Mouse (Mus musculus) forebrain, embryonic 11.5 days (tissue): ENCODE measurements around the gene Myo10. TPM values are rescaled to one million over a fixed set of nuclear protein-coding genes. Genes with fewer than 3 reads are reported as not detected.

Experiments used
- ATAC-seq: fragments of 200-750 bp; cut with Nextera tagmentation; replicated peaks from 2 replicates; pipeline ENCODE4 v1.8.0; 2017; ENCODE audit warnings: moderate TSS enrichment; ENCODE audit not compliant: low FRiP score
- DNase-seq: peaks from one replicate; pipeline ENCODE4 v3.0.0-alpha.2; 2017; ENCODE audit warnings: low spot score
- H3K27ac ChIP-seq: fragments of 300-500 bp; sonication (generic); 2 replicates; pipeline ENCODE4 v1.5.1; 2014; ENCODE audit warnings: low read depth, low read length
- H3K27me3 ChIP-seq: fragments of 300-500 bp; sonication (generic); 2 replicates; pipeline ENCODE4 v1.6.1; 2014; ENCODE audit warnings: mild to moderate bottlenecking, low read length, mixed read lengths; ENCODE audit not compliant: control insufficient read depth, insufficient read depth
- H3K36me3 ChIP-seq: fragments of 300-500 bp; sonication (generic); 2 replicates; pipeline ENCODE4 v1.6.1; 2014; ENCODE audit warnings: mild to moderate bottlenecking, low read length, moderate library complexity, mixed read lengths; ENCODE audit not compliant: control insufficient read depth, insufficient read depth
- H3K4me1 ChIP-seq: fragments of 300-500 bp; sonication (generic); replicated peaks from 2 replicates; pipeline ENCODE4 v1.6.1; 2014; ENCODE audit warnings: low read length, mixed read lengths; ENCODE audit not compliant: control insufficient read depth, insufficient read depth
- H3K4me2 ChIP-seq: fragments of 300-500 bp; sonication (generic); 2 replicates; pipeline ENCODE4 v1.6.1; 2014; ENCODE audit warnings: low read depth, mild to moderate bottlenecking, low read length, moderate library complexity, mixed read lengths; ENCODE audit not compliant: severe bottlenecking
- H3K4me3 ChIP-seq: fragments of 300-500 bp; sonication (generic); 2 replicates; pipeline ENCODE4 v1.5.1; 2014; ENCODE audit warnings: low read depth, low read length
- H3K9ac ChIP-seq: fragments of 300-500 bp; sonication (generic); 2 replicates; pipeline ENCODE4 v1.6.1; 2014; ENCODE audit warnings: low read length
- H3K9me3 ChIP-seq: fragments of 300-500 bp; sonication (generic); 2 replicates; pipeline ENCODE4 v1.6.1; 2016; ENCODE audit warnings: low read length, mixed read lengths; ENCODE audit not compliant: control insufficient read depth
- WGBS: fragments of 180-500 bp; shearing (Covaris S2); extraction: QIAGEN DNeasy Blood & Tissue Kit; methylation state at CpG from one replicate; pipeline ENCODE4 v1.1.7; 2014; 5-methylcytosine and 5-hydroxymethylcytosine counted together
- polyA plus RNA-seq: library from polyadenylated mRNA; unstranded; fragments of >200 nt; fragmentation: Nextera tagmentation; extraction: Ambion mirVana; gene quantifications from 2 replicates; pipeline ENCODE4 v1.2.1, GENCODE M21; 2014

The Myo10 gene
- polyA plus RNA-seq, 1 experiment from 2014 or later = 72.6 TPM

DNA sequence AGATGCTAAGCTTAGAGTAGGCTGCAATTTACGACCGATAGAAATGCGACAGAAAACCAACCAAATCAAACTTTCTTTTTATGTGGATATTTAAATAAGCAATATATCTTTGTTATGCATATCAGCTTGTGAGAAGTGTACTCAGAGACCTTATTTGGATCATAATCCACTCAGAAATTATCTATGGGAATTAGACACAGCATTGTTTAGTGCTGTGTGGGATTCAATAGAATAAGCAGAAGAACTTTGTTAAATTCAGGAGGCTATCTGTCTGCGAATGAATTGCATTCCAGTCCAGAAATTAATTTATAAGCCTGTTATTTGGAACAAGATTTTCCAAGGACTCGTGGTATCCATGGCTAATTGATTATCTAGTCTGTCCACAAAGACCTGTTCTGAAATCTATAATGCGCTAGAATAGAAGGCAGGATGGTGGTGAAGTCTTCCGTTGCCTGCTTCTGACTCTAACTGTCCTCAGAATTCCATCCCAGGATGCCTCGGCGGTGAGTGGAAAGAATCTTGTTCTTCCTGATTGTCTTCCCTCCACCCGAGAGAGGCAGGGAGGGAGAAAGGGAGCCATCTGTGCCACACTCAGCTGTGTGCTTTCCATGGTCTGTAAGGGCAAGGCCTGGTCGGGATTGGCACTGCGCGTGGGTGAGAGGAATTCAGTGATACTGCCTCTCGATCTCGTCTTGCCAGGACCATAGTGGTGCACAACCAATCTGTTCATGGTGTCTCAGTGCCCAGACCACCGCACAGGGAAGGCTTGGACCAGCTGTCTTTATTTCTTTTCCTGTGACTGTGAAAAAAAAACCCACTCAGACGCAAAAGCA lies 52.0 kb downstream of the Myo10 start:
- 88% methylated on average over 17 of the region's 17 CpGs for WGBS
- Histone ChIP-seq H3K4me1 (peaks cover 11% of the 10 kb centered on the region), H3K4me2 (no peak overlapping the region)

DNA sequence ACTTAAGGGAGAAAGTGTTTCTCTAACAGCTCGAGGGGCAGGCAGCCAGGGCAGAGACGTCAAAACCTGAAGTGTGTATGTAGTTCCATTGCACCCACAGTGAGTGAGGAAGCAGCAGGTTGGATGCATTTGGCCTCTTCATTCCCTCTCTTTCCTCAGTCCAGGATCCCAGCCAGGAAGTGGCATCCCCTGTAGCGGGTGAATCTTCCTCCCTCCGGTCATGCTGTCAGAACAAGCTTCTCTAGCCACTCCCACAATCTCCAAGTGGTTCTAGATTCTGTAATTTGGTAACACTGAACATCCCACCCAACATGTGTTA lies 52.6 kb downstream of the Myo10 start:
- Histone ChIP-seq H3K36me3 (no peaks in the 10 kb centered on the region), H3K9ac (no peak overlapping the region), H3K9me3 (no peaks in the 10 kb centered on the region), H3K27ac (no peak overlapping the region), H3K4me2 (no peak overlapping the region), H3K4me3 (no peak overlapping the region), H3K4me1 (peaks cover 8% of the 10 kb centered on the region; the same call in 1 of the 2 replicates), H3K27me3 (peaks cover 3% of the 10 kb centered on the region; the same call in 1 of the 2 replicates)
- ATAC-seq (no peak), DNase-seq (no peak)
- 93% methylated on average over 4 of the region's 4 CpGs for WGBS

More for the DNA sequence above, 52.0 kb downstream of the Myo10 start:
- H3K4me3 ChIP-seq = no peak overlapping the region
- no peak overlapping the region for H3K27ac ChIP-seq
- DNase-seq (no peak), ATAC-seq (no peak)
- H3K36me3 ChIP-seq = no peaks in the 10 kb centered on the region
- no peaks in the 10 kb centered on the region for H3K9me3 ChIP-seq
- H3K27me3 ChIP-seq = peaks cover 3% of the 10 kb centered on the region; the same call in 1 of the 2 replicates
- no peak overlapping the region for H3K9ac ChIP-seq

DNA sequence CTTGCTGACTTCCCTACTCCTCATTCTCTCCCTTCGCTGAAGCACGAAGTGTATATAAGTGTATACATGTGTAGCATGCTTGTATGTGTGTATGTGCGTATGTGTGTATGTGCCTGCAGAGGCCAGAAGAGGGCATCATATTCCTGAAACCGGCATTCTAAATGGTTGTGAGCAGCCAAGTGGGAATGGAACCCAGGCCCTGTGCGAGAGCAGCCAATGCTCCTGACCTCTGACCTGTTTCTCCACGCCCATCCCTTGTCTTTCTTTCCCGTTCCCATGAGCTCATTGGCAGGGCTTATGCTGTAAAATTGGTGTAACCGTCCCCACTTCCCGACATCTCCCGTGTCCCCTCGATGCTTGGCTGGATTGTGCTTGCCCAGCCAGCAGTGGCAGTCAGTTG lies 53.0 kb downstream of the Myo10 start:
- Histone ChIP-seq H3K4me3 (no peak overlapping the region), H3K9me3 (no peaks in the 10 kb centered on the region), H3K4me1 (peaks cover 6% of the 10 kb centered on the region; the same call in 1 of the 2 replicates), H3K27ac (no peak overlapping the region), H3K36me3 (no peaks in the 10 kb centered on the region), H3K4me2 (no peak overlapping the region), H3K27me3 (peaks cover 2% of the 10 kb centered on the region; the same call in 1 of the 2 replicates), H3K9ac (no peak overlapping the region)
- ATAC-seq (no peak), DNase-seq (no peak)
- WGBS = 95% methylated on average over 11 of the region's 11 CpGs

DNA sequence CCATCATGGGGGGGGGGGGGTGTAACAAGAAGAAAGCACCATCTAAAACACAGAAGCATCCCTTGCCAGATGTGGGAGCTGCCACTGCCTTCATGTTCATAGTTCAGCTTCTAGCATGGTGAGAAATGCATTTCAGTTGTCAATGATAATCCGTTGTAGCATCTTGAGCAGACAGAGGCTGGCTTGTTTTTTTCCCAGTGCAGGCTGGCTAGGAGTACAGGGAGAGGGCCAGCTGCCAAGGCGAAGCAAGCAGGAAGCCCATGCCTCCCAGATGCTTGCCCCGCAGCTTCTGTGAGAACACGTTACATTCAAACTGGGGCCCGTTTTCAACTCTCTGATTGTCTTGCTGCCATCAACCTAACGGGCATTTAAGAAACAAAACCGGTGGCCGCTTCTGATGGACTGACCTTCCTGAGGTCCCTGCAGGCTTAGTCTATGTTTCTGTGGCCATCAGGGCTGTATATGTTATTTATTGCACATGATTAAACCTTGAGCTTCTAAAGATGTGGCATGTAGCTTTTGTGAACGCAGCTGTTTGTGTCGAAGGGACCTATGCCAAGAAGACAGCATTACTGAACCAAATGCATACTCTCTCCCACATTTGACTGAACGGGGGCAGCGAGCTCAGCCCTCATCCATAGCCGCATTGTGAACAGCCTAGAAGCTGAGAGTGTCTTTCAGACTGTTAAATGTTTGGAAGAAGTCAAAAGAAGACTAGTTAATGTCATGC lies 53.9 kb downstream of the Myo10 start:
- no peaks in the 10 kb centered on the region for H3K9me3 ChIP-seq
- no peak overlapping the region for H3K9ac ChIP-seq
- H3K27ac ChIP-seq = no peak overlapping the region
- no peaks in the 10 kb centered on the region for H3K36me3 ChIP-seq
- DNase-seq (no peak), ATAC-seq (no peak)
- WGBS = 79% methylated on average over 13 of the region's 13 CpGs
- H3K4me3 ChIP-seq = no peak overlapping the region
- H3K4me1 ChIP-seq = peaks cover 7% of the 10 kb centered on the region; the same call in 1 of the 2 replicates
- H3K27me3 ChIP-seq = no peaks in the 10 kb centered on the region
- H3K4me2 ChIP-seq = no peak overlapping the region

DNA sequence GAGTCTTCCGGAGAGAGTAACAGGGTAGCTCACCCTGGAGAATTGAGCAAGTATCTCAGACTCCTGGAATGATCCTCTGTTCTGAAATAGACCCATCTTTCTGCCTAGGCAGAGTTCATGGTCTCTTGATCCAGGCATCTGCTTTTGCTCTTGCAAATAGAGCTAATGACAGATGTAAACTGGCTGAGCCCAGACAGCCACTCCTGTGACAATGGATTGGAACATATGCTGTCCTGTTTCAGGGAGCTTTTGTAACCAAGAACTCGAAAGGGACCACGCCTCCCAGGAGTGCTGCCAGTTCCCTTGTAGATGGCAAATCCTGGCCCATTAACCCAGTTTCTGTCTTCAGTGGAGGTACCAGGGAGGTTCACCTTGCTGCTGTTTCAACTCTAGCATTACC lies 56.8 kb downstream of the Myo10 start:
- no peaks in the 10 kb centered on the region for H3K27me3 ChIP-seq
- WGBS = 75% methylated on average over 3 of the region's 3 CpGs

DNA sequence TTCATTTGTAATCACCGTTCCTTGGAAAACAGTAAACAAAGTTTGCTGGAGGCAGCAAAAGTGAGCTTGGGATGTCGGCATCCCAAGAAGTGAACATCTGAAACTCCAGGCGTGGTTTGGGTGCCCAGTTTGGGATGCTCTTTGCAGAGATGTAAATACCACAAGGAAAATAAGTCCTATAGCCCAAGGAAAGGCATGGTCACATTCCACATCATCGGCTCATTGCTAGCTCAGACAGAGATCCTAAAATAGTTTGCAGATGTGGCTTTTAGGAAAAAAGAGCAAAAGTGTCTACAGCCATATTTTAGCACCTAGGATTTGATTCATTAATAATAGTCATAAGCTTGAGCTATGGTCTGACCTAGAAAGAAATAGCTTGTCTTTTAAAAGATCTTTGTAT lies 57.3 kb downstream of the Myo10 start:
- Histone ChIP-seq H3K27me3 (no peaks in the 10 kb centered on the region), H3K9ac (no peak overlapping the region), H3K27ac (no peak overlapping the region), H3K4me3 (no peak overlapping the region), H3K9me3 (no peaks in the 10 kb centered on the region), H3K36me3 (no peaks in the 10 kb centered on the region), H3K4me1 (0 out of 2 replicates have a peak, but pooled peaks cover 2% of the 10 kb centered on the region), H3K4me2 (no peak overlapping the region)
- ATAC-seq (no peak), DNase-seq (no peak)
- 83% methylated on average over 4 of the region's 4 CpGs for WGBS

More for the DNA sequence above, 56.8 kb downstream of the Myo10 start:
- no peaks in the 10 kb centered on the region for H3K9me3 ChIP-seq
- no peak overlapping the region for H3K9ac ChIP-seq
- H3K4me1 ChIP-seq = 0 out of 2 replicates have a peak, but pooled peaks cover 2% of the 10 kb centered on the region
- ATAC-seq (no peak), DNase-seq (no peak)
- H3K4me2 ChIP-seq = no peak overlapping the region
- H3K36me3 ChIP-seq = no peaks in the 10 kb centered on the region
- H3K4me3 ChIP-seq = no peak overlapping the region
- H3K27ac ChIP-seq = no peak overlapping the region

DNA sequence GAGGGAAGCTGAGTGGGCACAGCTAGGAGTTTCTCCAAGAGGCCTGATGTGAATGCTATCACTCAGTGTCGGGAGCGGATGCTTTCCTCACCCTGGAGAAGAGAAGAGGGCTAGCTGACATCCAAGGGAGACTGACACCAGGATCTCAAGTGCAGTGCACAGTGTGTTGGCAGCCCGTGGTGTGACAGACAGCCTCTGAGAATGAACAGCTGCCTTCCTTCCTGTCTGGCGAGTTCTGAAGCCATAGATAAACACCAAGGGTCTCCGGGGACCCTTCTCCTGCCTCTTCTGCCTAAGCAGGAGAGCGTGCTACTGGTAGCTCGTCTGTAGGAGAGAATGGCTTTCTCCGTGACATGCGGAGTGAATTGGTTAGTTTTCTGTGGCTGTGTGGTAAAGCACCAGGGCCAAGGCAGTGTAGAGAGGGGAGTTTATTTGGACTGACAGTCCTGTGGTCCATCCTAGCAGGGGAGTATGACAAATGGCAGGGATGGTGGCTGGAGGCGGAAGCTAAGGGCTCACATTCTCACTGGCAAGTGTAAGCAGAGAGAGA lies 58.0 kb downstream of the Myo10 start:
- DNase-seq (no peak), ATAC-seq (no peak; the same call in 1 of the 2 replicates)
- H3K9me3 ChIP-seq = no peaks in the 10 kb centered on the region
- H3K36me3 ChIP-seq = no peaks in the 10 kb centered on the region
- H3K4me1 ChIP-seq = 0 out of 2 replicates have a peak, but pooled peaks cover 2% of the 10 kb centered on the region
- no peak overlapping the region for H3K9ac ChIP-seq
- WGBS = 79% methylated on average over 10 of the region's 10 CpGs
- no peak overlapping the region for H3K4me3 ChIP-seq
- no peak overlapping the region for H3K27ac ChIP-seq
- no peak overlapping the region for H3K4me2 ChIP-seq
- no peaks in the 10 kb centered on the region for H3K27me3 ChIP-seq

DNA sequence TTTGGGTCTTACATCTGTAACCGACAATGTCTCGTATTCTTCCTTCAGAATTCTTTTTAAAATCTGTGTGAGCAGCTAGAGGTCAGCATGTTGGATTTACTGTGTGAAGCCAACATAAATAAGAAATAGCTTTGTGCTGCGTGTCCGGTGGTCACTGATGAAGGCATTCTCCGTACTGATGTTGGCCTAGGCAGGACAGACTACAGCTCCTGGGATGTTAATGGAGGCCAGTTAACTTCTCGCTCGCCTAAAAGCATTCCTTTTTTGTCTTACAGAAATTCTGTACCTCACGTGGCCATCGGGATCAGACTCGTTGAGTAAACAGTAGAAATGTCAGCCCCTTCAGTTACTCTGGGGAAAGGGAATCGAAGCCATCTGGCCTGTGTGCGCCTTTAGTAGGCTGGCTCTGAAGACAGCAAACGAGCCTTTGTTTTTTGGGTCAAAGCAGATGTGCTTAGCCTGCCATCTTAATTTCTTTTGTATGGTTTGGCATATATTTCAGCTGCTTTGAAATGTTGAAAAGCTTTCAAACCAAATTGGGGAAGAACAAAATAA lies 60.7 kb downstream of the Myo10 start:
- Histone ChIP-seq H3K27ac (no peak overlapping the region), H3K4me1 (0 out of 2 replicates have a peak, but pooled peaks cover 2% of the 10 kb centered on the region), H3K4me2 (no peak overlapping the region), H3K27me3 (no peaks in the 10 kb centered on the region), H3K9me3 (no peaks in the 10 kb centered on the region), H3K9ac (no peak overlapping the region), H3K4me3 (no peak overlapping the region), H3K36me3 (no peaks in the 10 kb centered on the region)
- no peak for DNase-seq
- WGBS = 61% methylated on average over 13 of the region's 13 CpGs
- ATAC-seq = no peak
